Mouse (Mus musculus): ENCODE measurements at regions not wholly inside any gene's neighbourhood (a gene's known extent, or its start where the extent isn't known, plus 50 kb on each side); places are given as distances from the start of the nearest gene placed in this dataset.
"Not testable (repeated sequence)": the region's sequence is repeated elsewhere in the genome, so short reads cannot be mapped to it uniquely, and the experiment has no call there.

- Histone ChIP-seq H3K27ac (ENCODE audit: control insufficient read depth, insufficient read depth, low read length) (no peak overlapping the region), H3K4me3 (ENCODE audit: control insufficient read depth, insufficient read depth, low read length) (no peak overlapping the region), H3K4me1 (replicated peaks; ENCODE audit: control insufficient read depth, insufficient read depth, low read length) (no peaks in the 10 kb centered on the region), H3K27me3 (ENCODE audit: control insufficient read depth, insufficient read depth, low read length) (no peaks in the 10 kb centered on the region), H3K36me3 (ENCODE audit: control insufficient read depth, insufficient read depth, low read length) (no peaks in the 10 kb centered on the region)
- TF ChIP-seq POLR2A (IDR thresholded peaks at IDR 0.05; ENCODE audit: control insufficient read depth, extremely low read depth, insufficient read depth, low read length, poor library complexity) = no peak
- TF ChIP-seq CTCF (IDR thresholded peaks at IDR 0.05; ENCODE audit: borderline replicate concordance, control insufficient read depth, extremely low read depth, insufficient read depth, low read length, poor library complexity) = no peak
- WGBS = 96% methylated on average over 6 of the region's 6 CpGs
- no peak for DNase-seq
Observed at GRCm38 (mm10) chr12:71535251-71535650, 225.6 kb downstream of the Dact1 start.

- not testable (repeated sequence) for H3K27me3 ChIP-seq (ENCODE audit: control insufficient read depth, insufficient read depth, low read length); H3K4me3 ChIP-seq (ENCODE audit: control insufficient read depth, insufficient read depth, low read length); H3K27ac ChIP-seq (ENCODE audit: control insufficient read depth, insufficient read depth, low read length); H3K36me3 ChIP-seq (ENCODE audit: control insufficient read depth, insufficient read depth, low read length); H3K4me1 ChIP-seq (replicated peaks; ENCODE audit: control insufficient read depth, insufficient read depth, low read length); DNase-seq
- WGBS = 34% methylated on average over 3 of the region's 3 CpGs
Observed at GRCm38 (mm10) chr12:71535831-71536230, 226.1 kb downstream of the Dact1 start.

- WGBS = 90% methylated on average over 7 of the region's 7 CpGs
- Histone ChIP-seq H3K27ac (ENCODE audit: control insufficient read depth, insufficient read depth, low read length) (no peak overlapping the region), H3K27me3 (ENCODE audit: control insufficient read depth, insufficient read depth, low read length) (no peaks in the 10 kb centered on the region), H3K36me3 (ENCODE audit: control insufficient read depth, insufficient read depth, low read length) (no peaks in the 10 kb centered on the region), H3K4me3 (ENCODE audit: control insufficient read depth, insufficient read depth, low read length) (no peak overlapping the region), H3K4me1 (replicated peaks; ENCODE audit: control insufficient read depth, insufficient read depth, low read length) (no peaks in the 10 kb centered on the region)
- DNase-seq = no peak
- no peak for TF ChIP-seq POLR2A (IDR thresholded peaks at IDR 0.05; ENCODE audit: control insufficient read depth, extremely low read depth, insufficient read depth, low read length, poor library complexity)
- TF ChIP-seq CTCF (IDR thresholded peaks at IDR 0.05; ENCODE audit: borderline replicate concordance, control insufficient read depth, extremely low read depth, insufficient read depth, low read length, poor library complexity) = no peak
Observed at GRCm38 (mm10) chr12:71538691-71539090, 229.0 kb downstream of the Dact1 start.

- no peak for DNase-seq
- no peaks in the 10 kb centered on the region for H3K36me3 ChIP-seq (ENCODE audit: control insufficient read depth, insufficient read depth, low read length)
- no peak for TF ChIP-seq POLR2A (IDR thresholded peaks at IDR 0.05; ENCODE audit: control insufficient read depth, extremely low read depth, insufficient read depth, low read length, poor library complexity)
- 97% methylated on average over 11 of the region's 11 CpGs for WGBS
- no peaks in the 10 kb centered on the region for H3K27me3 ChIP-seq (ENCODE audit: control insufficient read depth, insufficient read depth, low read length)
- no peaks in the 10 kb centered on the region for H3K4me1 ChIP-seq (replicated peaks; ENCODE audit: control insufficient read depth, insufficient read depth, low read length)
- H3K27ac ChIP-seq (ENCODE audit: control insufficient read depth, insufficient read depth, low read length) = no peak overlapping the region
- no peak overlapping the region for H3K4me3 ChIP-seq (ENCODE audit: control insufficient read depth, insufficient read depth, low read length)
Observed at GRCm38 (mm10) chr12:71540279-71540678, 230.6 kb downstream of the Dact1 start.

- 83% methylated on average over 2 of the region's 2 CpGs for whole genome bisulfite sequencing
- DNase-seq = no peak
- no peak for TF ChIP-seq POLR2A (IDR thresholded peaks at IDR 0.05; ENCODE audit: control insufficient read depth, extremely low read depth, insufficient read depth, low read length, poor library complexity)
- TF ChIP-seq CTCF (IDR thresholded peaks at IDR 0.05; ENCODE audit: borderline replicate concordance, control insufficient read depth, extremely low read depth, insufficient read depth, low read length, poor library complexity) = no peak
- no peaks in the 10 kb centered on the region for H3K36me3 ChIP-seq (ENCODE audit: control insufficient read depth, insufficient read depth, low read length)
- H3K27ac ChIP-seq (ENCODE audit: control insufficient read depth, insufficient read depth, low read length) = no peak overlapping the region
- H3K4me3 ChIP-seq (ENCODE audit: control insufficient read depth, insufficient read depth, low read length) = no peak overlapping the region
- H3K27me3 ChIP-seq (ENCODE audit: control insufficient read depth, insufficient read depth, low read length) = no peaks in the 10 kb centered on the region
- no peaks in the 10 kb centered on the region for H3K4me1 ChIP-seq (replicated peaks; ENCODE audit: control insufficient read depth, insufficient read depth, low read length)
Observed at GRCm38 (mm10) chr12:71541961-71542360, 232.3 kb downstream of the Dact1 start.

GRCm38 (mm10) chr12:71543571-71544119 lies 234.0 kb downstream of the Dact1 start:
- Histone ChIP-seq H3K27ac (ENCODE audit: control insufficient read depth, insufficient read depth, low read length) (no peak overlapping the region), H3K4me3 (ENCODE audit: control insufficient read depth, insufficient read depth, low read length) (no peak overlapping the region), H3K27me3 (ENCODE audit: control insufficient read depth, insufficient read depth, low read length) (no peaks in the 10 kb centered on the region), H3K36me3 (ENCODE audit: control insufficient read depth, insufficient read depth, low read length) (no peaks in the 10 kb centered on the region), H3K4me1 (replicated peaks; ENCODE audit: control insufficient read depth, insufficient read depth, low read length) (no peaks in the 10 kb centered on the region)
- WGBS = 76% methylated on average over 7 of the region's 7 CpGs
- TF ChIP-seq POLR2A (IDR thresholded peaks at IDR 0.05; ENCODE audit: control insufficient read depth, extremely low read depth, insufficient read depth, low read length, poor library complexity) (no peak), CTCF (IDR thresholded peaks at IDR 0.05; ENCODE audit: borderline replicate concordance, control insufficient read depth, extremely low read depth, insufficient read depth, low read length, poor library complexity) (no peak)
- no peak for DNase-seq

- TF ChIP-seq POLR2A (IDR thresholded peaks at IDR 0.05; ENCODE audit: control insufficient read depth, extremely low read depth, insufficient read depth, low read length, poor library complexity) = no peak
- TF ChIP-seq CTCF (IDR thresholded peaks at IDR 0.05; ENCODE audit: borderline replicate concordance, control insufficient read depth, extremely low read depth, insufficient read depth, low read length, poor library complexity) = no peak
- WGBS = 49% methylated on average over 8 of the region's 8 CpGs
- no peak for DNase-seq
- H3K27ac ChIP-seq (ENCODE audit: control insufficient read depth, insufficient read depth, low read length) = no peak overlapping the region
- H3K36me3 ChIP-seq (ENCODE audit: control insufficient read depth, insufficient read depth, low read length) = no peaks in the 10 kb centered on the region
- H3K27me3 ChIP-seq (ENCODE audit: control insufficient read depth, insufficient read depth, low read length) = no peaks in the 10 kb centered on the region
- no peaks in the 10 kb centered on the region for H3K4me1 ChIP-seq (replicated peaks; ENCODE audit: control insufficient read depth, insufficient read depth, low read length)
- no peak overlapping the region for H3K4me3 ChIP-seq (ENCODE audit: control insufficient read depth, insufficient read depth, low read length)
Observed at GRCm38 (mm10) chr12:71544401-71545159, 234.9 kb downstream of the Dact1 start.
